Mouse (Mus musculus) spleen, adult 12 weeks (tissue): ENCODE results near the gene Pbp2.

Experiments used
- DNase-seq: peaks from one replicate; pipeline ENCODE4 v3.0.0; 2022; ENCODE audit warnings: low spot score

The Pbp2 gene

GRCm38 (mm10) chr6:135310305-135310704 lies at the start of gene Pbp2:
TSS of gene Pbp2 (minus strand) at chr6:135310405.
- DNase-seq, result no peak

- no peak for DNase-seq
Observed at GRCm38 (mm10) chr6:135354953-135355352, 44.7 kb upstream of the Pbp2 start.

GRCm38 (mm10) chr6:135352537-135352936 lies 42.3 kb upstream of the Pbp2 start:
- DNase-seq, result no peak

- DNase-seq, result no peak
Observed at GRCm38 (mm10) chr6:135351638-135352302, 41.6 kb upstream of the Pbp2 start.

GRCm38 (mm10) chr6:135341076-135341378 lies 30.8 kb upstream of the Pbp2 start:
- DNase-seq, result no peak

- DNase-seq, result no peak
Observed at GRCm38 (mm10) chr6:135340355-135341075, 30.3 kb upstream of the Pbp2 start.

- no peak for DNase-seq
Observed at GRCm38 (mm10) chr6:135336376-135336775, 26.2 kb upstream of the Pbp2 start.

- no peak for DNase-seq
Observed at GRCm38 (mm10) chr6:135333994-135334651, 23.9 kb upstream of the Pbp2 start.

- DNase-seq, result no peak
Observed at GRCm38 (mm10) chr6:135332737-135333281, 22.6 kb upstream of the Pbp2 start.

- no peak for DNase-seq
Observed at GRCm38 (mm10) chr6:135331916-135332315, 21.7 kb upstream of the Pbp2 start.

GRCm38 (mm10) chr6:135326847-135327246 lies 16.6 kb upstream of the Pbp2 start:
- DNase-seq, result no peak

GRCm38 (mm10) chr6:135324686-135325300 lies 14.6 kb upstream of the Pbp2 start:
- no peak for DNase-seq

- DNase-seq, result no peak
Observed at GRCm38 (mm10) chr6:135324111-135324510, 13.9 kb upstream of the Pbp2 start.

- peak; percentile 9 for DNase-seq
Observed at GRCm38 (mm10) chr6:135323311-135323982, 13.2 kb upstream of the Pbp2 start.

- no peak for DNase-seq
Observed at GRCm38 (mm10) chr6:135322749-135323148, 12.5 kb upstream of the Pbp2 start.

- no peak for DNase-seq
Observed at GRCm38 (mm10) chr6:135319431-135319933, 9.3 kb upstream of the Pbp2 start.

GRCm38 (mm10) chr6:135316141-135316540 lies 5.9 kb upstream of the Pbp2 start:
- no peak for DNase-seq

GRCm38 (mm10) chr6:135313981-135314380 lies 3.8 kb upstream of the Pbp2 start:
- DNase-seq, result no peak

GRCm38 (mm10) chr6:135312038-135312437 lies 1.8 kb upstream of the Pbp2 start:
- DNase-seq, result no peak

GRCm38 (mm10) chr6:135304576-135305260 lies 5.5 kb downstream of the Pbp2 start:
- DNase-seq, result no peak
